Mouse (Mus musculus) neural tube, embryonic 10.5 days (tissue): ENCODE measurements at regions not wholly inside any gene's neighbourhood (a gene's known extent, or its start where the extent isn't known, plus 50 kb on each side); places are given as distances from the start of the nearest gene placed in this dataset.

Experiments used
- DNase-seq: peaks from one replicate; pipeline ENCODE4 v3.0.0-alpha.2; 2017; ENCODE audit warnings: low spot score; ENCODE audit errors: extremely low spot score

DNA sequence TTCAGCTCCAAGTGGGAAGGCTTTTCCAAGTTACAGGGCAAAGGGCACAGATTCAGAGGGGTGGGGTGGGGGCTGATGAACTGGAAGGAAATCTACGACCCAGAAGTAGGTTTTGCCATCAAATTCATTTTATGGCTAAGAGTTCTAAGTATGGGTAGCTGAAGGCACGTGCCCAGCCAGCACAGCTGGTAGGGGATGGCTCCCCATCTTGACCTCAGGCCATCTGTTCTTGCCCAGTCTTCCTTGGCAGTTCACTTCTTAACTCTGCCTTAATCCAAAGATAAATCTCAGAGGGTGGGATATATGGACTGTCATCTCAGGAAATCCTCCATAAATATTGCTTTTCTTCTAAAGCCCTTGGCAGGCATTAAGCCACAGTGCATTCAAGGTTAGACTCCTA lies 238.3 kb downstream of the H2al1j start:
- DNase-seq: no peak

DNA sequence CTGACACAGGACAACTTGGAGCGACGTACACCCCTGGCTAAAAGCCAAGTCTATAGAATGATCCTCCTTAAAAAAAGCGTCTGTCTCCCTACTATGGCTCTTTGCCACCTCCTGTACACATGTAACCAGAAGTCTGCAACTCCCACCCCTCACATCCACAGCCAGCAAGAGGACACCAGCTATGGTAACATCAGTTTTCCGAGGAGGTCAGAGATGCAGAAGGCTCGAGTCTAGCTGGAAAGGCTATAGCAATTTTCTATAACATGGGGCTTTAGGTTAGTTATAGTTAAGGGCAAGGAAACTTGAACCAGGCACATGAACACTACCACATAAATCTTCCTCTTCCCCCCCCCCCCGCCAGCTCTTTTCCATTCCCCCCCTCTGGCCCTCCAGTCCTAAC lies 240.2 kb downstream of the H2al1j start:
- DNase-seq: no peak

DNA sequence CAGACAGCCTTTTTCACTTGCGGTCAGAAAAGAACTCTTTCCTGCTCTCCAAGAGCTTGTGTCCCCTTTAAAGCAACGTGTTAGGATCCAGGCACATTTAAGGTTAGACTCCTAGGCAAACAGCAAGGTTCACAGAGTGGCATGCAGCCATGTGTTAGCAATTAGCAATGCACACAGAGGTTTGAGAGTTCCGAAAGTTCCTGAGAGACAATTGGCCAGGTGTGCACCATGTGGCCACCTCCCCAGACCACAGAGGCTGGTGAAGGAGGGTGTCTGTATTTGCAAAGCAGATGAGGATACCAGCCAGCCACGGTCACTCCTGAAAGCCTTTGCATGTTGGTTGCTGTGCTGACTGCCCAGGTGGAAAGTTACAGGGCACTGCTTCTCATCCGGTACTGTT lies 240.6 kb downstream of the H2al1j start:
- DNase-seq: no peak

DNA sequence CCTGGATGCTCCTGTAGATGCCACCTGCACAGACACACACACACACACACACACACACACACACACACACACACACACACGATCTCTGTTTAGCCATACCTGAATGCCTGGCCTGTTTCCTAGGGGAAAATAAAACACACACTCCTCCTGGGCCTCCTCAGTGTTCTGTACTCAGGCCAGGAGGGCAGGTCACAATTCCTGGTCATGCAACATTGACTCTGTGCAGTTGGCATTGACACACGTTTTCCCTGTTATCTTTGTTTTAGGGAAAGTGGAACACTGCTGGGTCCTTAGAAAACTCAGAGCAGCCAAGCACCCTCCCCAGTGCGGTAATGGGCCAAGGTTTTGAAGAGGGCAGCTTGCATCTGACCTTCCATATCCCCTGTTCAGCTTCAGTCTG lies 246.7 kb downstream of the H2al1j start:
- no peak for DNase-seq

DNA sequence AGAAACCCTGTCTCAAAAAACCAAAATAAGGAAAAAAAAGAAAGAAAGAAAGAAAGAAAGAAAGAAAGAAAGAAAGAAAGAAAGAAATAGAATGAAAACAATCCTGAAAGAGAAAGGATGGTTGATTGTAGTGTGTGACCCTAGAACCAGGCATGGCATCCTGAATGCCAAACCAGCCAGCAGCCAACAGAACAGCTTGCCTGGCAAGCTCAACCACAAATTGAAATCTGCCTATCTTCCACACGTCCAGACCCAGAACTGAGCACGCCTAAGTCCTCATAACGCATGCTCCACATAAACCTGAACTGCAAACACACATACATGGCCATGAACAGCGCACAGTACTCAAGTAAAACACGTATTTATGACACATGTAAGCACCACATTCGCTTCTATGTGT lies 247.9 kb downstream of the H2al1j start:
- no peak for DNase-seq

DNA sequence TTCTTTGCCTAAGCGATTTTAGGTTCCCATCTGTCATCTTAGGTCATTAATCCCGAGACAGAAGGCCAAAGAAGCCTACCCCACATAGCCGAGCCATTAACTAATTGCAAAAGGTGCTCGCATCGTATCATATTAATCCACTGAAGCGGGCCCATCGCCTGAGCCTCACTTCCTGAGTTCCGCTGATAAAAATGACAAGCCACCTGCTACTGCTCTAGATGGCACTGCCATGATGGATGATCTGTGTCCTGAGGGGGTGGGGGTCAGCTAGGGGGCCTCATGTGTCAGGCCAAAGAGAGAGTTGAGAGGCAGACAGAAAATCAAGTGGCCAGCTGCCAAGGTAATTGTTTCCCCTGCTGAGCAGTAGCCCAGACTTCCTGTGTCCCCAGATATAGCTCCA lies 248.7 kb downstream of the H2al1j start:
- no peak for DNase-seq

DNA sequence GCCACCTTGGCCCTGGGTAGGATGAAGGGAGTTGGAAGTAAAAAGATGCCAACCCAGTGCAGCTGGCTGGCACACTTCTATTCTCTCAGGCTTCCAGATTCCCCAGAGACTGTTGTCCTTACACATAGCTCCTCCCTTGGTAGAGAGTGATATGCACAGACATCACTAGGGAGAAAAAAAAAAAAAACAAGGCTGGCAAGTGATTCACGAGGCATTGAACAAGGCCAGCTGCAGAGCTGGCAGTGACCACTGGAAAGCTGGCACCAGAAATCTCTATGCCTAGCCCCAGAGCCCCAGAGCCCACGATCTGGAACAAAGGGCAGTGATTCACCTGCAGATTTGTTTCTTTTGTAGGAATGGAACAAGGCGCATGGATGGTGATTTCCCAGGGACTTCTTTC lies 249.7 kb downstream of the H2al1j start:
- DNase-seq: no peak

DNA sequence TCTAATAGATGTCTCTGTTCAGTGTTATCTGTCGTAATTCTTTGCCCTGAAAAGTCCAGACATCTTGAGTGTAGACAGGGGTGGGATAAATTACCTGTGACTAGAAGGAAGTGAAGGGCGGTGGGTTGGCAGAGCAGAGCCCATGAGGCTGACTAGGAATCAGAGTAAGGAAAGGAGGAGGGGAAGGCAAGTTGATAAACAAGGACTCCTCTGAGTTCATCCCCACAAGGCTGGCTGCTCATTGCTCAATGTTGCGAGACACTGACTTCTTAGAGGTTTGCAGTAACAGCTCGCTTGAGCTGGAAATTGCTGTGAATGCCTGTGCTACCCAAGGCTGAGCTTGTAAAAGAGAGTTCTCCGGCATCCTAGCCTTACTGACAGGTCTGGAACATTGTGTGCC lies 257.7 kb downstream of the H2al1j start:
- DNase-seq: no peak

DNA sequence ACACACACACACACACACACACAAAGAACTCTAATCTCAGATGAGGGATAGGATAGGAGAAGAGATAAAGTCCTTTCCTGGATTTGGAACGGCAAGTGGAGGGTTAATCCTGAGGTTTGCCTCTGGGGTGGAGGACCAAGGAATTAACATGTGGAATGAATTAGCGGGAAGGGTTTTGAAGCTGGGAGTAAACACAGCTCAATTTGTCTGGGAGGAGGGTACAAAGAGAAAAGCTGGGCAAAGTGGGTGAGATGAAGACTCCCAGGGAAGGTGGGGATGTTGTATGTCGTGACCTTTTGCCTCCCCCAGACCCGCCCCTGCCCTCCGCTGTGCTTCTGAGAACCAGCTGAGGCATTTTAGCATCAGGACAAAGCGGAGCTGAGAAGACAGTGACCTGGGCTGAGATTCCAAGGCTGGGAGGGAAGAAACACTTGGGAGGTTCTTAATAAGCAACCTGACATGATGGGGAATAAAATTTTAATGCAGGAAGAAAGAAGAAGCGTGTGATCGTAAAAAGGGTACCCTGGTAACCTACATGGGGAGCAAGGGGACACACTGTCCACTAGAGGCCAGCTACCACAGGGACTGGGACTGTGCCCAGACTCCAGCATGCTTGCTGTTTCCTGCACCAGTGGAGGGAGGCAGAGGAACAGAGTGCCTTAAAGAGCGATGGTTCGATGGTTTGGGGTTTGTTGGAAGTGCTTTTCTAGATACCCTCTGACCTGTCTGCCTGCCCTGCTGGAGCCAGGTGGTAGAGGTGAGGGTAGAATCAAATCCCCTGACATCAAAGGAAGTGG lies 264.0 kb downstream of the H2al1j start:
- DNase-seq: peak; percentile 28

DNA sequence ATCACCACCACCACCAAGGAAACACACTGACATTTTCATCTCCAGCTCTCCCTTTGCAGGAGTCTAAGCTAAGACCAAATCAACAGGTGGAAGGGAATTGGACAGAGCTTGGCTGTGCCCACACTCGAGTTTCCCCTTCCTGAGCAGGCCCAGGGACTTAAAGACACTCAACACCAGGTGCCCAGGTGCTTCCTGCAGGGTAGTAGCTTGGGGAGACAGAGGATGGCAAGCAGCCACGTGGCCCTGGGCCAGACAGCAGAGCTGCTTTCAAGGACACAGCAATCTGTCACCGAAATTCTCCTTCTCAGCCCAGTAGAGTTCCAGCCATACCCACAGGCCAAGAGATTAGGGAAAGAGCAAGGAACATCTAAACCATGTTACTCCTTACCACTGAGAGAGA lies 266.9 kb downstream of the H2al1j start:
- DNase-seq: no peak

DNA sequence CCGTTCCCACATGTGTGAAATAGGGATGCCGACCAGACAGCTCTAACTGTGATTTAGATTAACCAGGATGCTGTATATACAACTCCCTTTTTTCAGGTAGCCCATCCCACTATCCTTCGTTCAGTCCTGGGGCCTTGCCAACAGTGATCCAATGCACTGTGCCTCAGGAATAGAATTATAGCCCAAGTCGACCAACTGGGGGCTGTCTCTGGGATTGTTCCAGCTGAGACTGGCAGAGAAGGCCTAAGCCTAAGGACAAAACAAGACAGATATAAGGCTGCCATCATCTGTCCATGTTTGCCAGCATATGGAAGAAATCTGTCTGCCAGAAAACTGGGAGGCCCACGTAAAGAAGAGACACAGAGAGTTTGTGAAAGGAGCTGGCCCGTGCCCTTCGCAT lies 269.9 kb downstream of the H2al1j start:
- no peak for DNase-seq

DNA sequence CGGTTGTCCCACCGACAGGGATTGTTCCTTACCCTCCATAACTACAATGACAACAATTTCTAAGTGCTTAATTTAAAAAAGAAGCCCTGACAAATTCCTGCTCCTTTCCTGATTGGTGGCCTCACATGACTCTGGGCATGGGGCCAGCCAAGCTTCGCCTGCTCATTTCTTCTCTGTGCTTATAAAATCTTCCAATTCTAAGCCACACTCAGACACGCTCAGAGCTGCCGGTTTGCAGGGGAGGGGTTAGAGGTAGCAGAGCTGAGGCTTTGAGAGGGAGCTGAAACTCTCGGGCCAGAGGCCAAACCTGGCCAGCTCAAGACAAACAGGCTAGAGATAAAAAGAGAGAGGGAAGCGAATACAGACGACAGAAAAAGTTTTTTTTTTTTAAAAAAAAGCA lies 286.6 kb downstream of the H2al1j start:
- no peak for DNase-seq

DNA sequence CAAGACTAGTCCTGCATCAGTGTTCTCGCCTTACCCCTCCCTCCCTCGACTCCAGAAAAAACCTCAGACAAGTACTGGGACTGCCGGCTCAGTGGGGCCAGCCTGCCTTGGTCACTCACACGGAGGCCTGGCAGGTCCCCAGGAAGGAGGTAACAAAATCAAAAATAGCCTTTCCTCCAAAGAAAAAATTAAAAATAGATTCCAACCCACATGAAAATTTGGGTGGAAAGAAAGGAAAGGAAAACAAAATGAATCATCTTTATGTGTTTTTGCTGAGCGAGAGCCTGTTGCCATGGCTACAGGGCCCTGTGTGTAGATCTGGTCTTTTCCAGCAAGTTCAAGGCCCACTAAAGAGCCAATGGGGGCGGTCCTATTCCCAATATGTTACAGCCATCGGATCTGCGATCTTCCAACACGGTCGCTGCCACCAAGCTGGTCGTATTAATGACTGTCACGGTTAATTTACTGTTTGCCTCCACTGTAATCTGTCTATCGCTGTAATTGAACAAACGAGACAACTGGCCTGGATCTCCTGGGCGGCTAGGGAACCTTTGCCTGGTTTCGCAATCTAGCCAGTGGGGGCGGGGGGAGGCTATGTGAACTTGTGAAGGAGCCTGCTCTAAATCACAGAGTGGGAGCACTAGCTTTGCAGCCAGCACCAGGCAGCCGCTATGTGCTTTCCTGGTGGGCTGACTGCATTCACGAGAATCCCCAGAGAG lies 293.6 kb downstream of the H2al1j start:
- no peak for DNase-seq

DNA sequence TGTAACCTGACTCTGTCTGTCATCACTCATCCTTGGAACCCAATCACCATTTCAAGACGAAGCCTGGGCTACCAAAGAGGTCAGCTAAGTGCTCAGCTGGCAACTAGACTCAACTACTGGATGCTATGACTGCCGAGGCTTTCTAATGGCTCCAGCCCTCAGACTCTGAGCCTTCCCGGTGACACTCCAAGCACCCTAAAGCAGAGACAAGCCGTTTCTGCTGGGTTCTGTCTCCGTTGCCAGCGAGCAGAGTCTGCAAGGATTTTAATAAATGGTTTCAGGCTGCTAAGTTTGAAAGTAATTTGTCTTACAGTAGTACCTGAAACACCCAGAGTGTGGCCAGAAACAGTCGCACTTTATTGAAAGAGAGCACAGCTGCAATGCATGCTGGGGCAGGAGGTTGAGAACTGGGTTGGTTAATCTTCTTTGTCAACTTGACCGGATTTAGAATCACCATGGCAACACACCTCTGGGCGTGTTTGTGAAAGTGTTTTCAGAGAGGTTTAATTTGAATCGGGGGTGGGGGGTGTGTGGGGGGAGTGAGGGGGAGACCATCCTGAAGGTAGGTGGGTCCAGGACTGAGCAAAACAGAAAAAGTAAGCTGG lies 298.8 kb downstream of the H2al1j start:
- DNase-seq: no peak

DNA sequence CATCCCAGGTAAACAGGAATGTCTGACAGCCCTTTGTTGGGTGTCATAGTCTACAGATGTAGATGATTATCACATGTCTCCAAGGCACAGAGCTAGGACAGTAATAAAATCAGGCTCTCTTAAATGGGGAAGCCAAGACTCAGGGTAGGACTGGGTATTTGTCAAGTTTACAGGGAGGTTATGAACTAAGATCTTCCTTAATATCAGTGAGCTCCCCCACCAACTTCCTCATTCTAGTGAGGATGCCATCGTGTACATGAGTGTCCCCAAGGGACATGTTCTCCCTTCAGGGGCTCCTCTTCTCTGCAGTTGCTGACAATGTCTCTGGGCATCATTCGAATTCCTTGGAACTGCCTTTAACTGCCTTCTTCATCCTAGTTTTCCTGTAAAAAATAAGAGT lies 301.7 kb downstream of the H2al1j start:
- no peak for DNase-seq

DNA sequence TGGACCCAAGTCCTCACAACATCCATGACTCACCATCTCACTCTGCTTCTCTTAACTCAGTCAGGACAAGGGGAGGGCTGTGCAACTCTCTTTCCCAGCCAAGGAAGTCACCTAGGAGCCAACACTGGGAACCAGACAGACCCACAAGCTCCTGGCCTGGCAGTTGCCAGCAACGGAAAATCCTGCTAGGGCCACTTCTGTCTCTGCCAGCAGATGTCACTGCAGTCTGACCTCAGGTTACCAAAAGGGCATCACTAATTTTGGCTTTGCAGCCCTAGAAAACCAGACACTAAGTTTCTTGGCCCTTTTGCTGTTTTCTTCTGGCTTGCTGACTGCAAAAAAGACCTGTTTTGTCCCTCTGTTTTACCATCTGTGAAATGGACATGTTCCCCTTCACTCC lies 302.3 kb downstream of the H2al1j start:
- DNase-seq: no peak

DNA sequence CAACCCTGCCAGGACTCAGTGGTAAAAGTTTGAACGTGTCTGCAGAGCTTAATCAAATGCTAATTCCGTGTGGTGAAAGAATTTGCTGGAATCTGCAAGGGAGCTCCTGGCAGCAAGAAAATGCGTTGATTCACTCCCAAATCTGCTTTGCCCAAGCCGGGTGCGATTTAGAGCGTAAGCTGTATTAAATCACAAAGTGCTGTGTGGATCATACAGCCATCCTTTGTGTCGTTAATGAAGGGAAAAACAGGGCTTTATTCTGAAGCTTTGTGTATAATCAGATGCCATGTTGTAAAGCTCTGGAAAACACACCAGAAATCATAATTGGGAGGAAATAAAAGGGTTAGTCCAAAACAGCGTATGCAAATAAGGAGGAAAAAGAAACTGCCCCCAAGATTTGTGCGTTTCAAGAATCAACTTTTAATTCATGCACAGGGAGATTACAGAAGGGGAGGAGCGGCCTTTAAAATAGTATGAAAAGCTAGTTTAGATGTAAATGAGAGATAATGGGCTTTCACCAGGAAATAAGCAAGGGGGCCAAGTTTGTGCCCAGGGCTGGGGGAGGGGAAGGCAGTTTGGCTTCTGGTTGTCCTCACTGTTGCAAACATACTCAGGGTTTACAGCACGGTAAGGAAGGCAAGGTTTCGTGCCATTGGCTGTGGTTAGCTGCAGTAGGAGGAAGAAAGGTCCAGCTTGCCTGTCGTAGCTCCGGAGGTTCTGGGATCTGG lies 303.7 kb downstream of the H2al1j start:
- DNase-seq: no peak

DNA sequence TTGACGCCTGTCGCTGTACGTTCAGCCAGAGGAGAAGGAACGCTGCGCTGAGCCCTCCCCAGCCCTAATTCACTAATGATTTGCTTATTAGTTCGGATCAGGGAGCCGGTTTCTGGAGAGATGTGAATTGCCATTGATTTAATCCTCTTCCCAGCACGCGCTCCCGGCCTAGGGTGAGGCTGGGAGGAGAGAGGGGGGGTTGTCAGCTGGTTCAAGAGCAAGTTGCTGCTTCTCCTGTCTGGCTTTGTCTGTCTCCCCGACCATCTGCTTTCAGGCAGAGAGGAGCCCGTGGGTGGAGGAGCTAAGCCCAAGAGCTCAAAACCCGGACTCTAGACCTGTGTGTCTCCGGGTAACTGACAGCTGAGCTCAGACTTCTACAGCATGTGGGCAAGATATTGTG lies 304.4 kb downstream of the H2al1j start:
- DNase-seq: no peak

DNA sequence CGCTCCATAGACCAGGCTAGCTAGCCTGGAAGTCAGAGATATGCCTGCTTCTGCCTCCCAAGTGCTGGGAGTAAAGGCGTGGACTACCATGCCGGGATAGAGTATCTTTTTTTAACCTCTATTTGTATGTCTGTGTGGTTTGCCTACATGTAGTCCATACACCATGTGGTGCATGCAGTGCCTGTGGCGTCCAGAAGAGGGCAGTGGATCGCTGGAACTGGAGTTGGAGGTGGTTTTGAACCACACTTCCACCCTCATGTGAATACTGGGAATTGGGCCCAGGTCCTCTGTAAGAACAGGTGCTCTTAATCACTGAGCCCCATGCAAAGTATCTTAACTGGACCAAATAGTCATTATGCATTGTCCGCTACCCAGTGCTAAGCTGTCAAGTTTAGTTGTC lies 306.2 kb downstream of the H2al1j start:
- DNase-seq: no peak

DNA sequence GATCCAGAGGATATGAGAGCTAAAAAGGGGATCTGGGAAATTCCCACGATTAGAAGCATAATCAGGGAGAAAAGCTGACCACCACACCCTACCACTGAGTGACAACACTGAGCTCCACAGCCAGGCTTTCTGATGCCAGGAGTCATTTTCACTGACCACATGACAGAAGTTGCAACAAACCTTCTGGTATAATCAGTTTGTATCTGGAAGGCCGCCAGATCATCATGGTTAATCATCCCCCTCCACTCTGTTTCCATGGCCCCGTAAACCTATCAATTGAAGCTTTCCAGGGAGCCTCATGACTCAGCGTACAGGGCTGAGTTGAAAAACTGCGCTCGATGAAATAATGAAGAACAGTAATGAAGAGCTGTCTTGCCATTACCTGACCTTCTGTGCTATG lies 316.9 kb downstream of the H2al1j start:
- DNase-seq: no peak

DNA sequence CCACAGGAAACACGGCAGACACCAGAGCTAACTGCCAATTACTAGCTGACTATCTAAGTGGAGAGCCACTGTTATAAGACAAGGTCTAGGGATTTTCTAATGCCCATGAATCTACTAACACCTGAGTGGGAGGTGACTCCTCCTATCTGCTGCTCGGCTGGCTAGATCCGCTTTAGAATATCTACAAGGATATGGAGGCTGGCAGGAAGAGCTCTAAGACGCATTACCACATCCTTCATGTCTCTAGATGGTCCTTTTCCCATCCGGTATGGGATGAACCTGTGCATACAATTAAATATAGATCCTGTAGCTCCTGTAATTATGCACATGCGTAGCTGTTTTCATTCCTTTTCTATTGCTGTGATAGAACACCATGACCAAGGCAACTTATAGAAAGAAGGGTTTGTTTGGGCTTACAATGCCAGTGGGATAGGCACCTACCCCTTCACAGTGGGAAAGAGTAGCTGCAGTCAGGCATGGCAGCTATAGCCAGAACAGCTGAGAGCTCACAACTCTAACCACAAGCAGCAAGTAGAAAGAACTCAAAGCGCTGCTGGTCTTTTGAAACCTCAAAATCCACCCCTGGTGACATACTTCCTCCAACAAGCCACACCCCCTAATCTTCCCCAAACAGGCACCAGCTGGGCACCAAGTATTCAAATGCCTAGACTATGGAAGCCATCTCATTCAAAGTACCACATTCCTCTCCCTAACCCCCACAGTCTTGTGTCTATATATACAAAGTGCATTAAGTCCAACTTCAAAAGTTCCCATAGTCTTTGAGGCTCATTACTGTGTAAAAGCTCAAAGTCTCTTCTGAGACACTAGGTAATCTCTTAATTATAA lies 319.3 kb downstream of the H2al1j start:
- peak; percentile 4 for DNase-seq
